Mouse (Mus musculus): ENCODE data around the gene Armc10.
"Not testable (repeated sequence)": the region's sequence is repeated elsewhere in the genome, so short reads cannot be mapped to it uniquely, and the experiment has no call there.

Gene Armc10

DNA sequence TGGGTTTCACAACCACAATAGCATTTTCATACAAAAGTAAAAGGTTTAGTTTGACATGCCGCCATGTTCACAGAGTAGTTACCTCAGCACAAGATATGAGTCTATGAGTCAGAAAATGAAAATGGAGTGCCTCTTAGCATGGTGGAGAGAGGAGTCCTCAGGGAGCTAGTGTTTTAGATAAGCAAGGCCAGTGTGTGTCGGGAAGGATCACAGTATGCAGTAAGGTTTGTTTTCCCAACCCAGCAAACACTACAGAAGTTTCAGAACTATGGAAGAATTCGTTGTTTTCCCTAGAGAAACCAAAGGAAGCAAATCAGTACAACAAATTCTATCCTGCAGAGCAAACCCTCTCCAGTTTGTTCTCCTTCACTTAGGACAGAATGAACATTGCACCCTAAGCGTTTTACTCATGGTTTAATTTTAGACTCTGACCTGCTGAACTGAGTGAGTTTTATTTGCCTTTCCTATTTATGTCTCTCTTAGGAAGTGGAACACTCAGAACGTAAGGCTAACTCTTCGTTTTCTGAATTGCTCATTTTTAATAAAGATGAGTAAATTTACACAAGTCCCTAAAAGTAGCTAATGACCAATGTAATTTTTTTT, 57.4 kb downstream of the Armc10 start:
- DNase-seq (ENCODE audit: low spot score): no peak

DNA sequence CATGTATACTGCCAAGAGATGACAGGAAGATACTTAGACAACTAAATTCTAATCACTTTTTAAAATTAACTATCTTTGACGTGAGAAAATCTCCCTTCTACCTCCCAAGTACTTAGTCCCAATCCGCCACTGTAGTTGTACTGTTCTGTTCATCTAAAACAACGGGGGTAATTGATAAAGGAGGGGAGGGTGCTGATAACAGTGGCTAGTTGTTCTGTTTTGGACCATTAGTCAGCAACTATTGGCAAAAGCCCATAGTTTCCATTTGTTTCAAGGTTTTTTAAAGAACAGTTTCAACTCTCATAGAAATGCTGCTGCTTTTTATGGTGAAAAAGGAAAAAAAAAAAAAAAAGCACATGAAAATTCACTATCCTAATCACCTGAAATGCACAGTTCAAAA, 58.1 kb downstream of the Armc10 start:
- DNase-seq (ENCODE audit: low spot score): no peak

DNA sequence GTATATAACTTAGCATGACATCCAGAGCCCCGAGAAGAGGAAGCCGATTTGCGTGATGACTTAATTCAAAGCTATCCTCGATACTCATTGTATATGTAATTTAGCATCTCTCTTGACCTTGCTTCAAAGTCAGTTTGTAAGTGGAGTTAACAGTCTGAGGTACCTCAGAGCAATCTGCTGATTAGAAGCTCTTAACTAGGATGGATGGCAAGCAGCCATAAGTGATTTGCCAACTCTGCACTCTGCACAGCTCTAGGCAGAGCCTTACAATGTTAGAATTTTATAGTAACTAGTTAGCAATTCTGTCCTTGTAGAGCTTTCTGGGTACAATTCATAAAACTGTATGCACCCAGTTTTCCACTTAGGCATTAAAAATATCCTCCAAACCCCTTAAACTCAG, 60.9 kb downstream of the Armc10 start:
- no peak for DNase-seq (ENCODE audit: low spot score)

GRCm38 (mm10) chr5:21708011-21708410, 62.4 kb downstream of the Armc10 start:
- not testable (repeated sequence) for DNase-seq (ENCODE audit: low spot score)

Measured in layer of hippocampus, adult 9-10 months (tissue).